Mouse (Mus musculus) embryonic fibroblast, embryonic 13.5 days (primary cell): ENCODE measurements around the gene Pde6b. TPM values are rescaled to one million over a fixed set of nuclear protein-coding genes. Genes with fewer than 3 reads are reported as not detected.

Experiments used
- H3K27ac ChIP-seq: 2 replicates; pipeline ENCODE4 v1.5.1; 2012; ENCODE audit warnings: low read length, control low read depth, inconsistent platforms; ENCODE audit not compliant: insufficient read depth
- H3K4me1 ChIP-seq: 2 replicates; pipeline ENCODE4 v1.6.1; 2011; ENCODE audit warnings: low read length; ENCODE audit not compliant: control insufficient read depth, insufficient read depth
- H3K4me3 ChIP-seq: 2 replicates; pipeline ENCODE4 v1.5.1; 2011; ENCODE audit warnings: mild to moderate bottlenecking, control low read depth, low read length; ENCODE audit not compliant: insufficient read depth
- CTCF ChIP-seq: IDR thresholded peaks from 2 replicates; pipeline ENCODE4 v1.5.1; 2011; ENCODE audit warnings: mild to moderate bottlenecking, control low read depth, low read length, moderate library complexity, borderline replicate concordance; ENCODE audit not compliant: insufficient read depth
- POLR2A ChIP-seq: IDR thresholded peaks from 2 replicates; pipeline ENCODE4 v1.6.1; 2011; ENCODE audit warnings: low read depth, mild to moderate bottlenecking, control low read depth, low read length, moderate library complexity
- polyA plus RNA-seq: library from polyadenylated mRNA; stranded (reverse); fragments of >200 nt; gene quantifications from 2 replicates; pipeline ENCODE4 v1.2.4, GENCODE M21; 2011; ENCODE audit warnings: low read depth; ENCODE audit not compliant: missing spikeins, insufficient read length

Gene Pde6b
- polyA plus RNA-seq, 1 experiment = not detected

DNA sequence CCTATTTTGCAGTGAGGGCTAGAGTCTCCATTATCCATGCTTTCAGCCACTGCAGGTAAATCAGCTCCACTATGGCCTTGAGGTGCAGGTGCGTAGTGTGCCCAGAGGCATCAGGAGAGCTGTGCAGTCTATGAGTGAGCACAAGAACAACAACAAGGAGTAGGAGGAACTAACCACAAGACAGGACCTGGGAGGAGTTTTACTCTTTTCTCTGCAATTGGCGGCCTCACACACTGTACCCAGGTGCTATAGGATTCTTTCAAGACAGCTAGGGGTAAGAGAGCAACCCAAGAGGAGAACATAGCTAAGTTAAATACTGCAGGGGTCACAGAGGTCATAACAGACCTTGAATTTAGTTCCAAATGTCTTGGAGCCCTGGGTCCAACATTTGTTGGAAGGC lies 70.5 kb downstream of the Pde6b start:
- TF ChIP-seq POLR2A (no peak), CTCF (no peak)
- no peak overlapping the region for H3K4me3 ChIP-seq

DNA sequence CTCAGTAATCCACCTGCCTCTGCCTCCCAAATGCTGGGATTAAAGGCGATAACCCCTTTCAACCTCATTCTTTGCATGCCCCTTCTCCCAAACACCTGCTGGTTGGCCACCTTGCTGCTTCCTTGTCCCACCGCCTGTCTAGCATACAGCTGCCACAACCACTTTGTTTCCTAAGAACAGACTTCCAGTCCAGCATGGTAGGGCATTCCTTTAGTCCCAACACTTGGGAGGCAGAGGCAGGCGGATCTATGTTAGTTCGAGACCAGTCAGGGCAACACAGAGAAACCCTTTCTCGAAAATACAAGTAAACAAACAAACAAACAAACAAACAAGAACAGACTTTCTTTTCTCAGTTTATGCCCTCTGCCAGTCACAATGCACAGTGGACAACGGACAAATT lies 72.3 kb downstream of the Pde6b start:
- Histone ChIP-seq H3K4me1 (peaks cover 6% of the 10 kb centered on the region), H3K4me3 (peak overlapping the region; percentile 97), H3K27ac (no peak overlapping the region)
- TF ChIP-seq CTCF (no peak), POLR2A (no peak)

More for the DNA sequence above, 70.5 kb downstream of the Pde6b start:
- peaks cover 2% of the 10 kb centered on the region; the same call in 1 of the 2 replicates for H3K4me1 ChIP-seq
- no peak overlapping the region for H3K27ac ChIP-seq

DNA sequence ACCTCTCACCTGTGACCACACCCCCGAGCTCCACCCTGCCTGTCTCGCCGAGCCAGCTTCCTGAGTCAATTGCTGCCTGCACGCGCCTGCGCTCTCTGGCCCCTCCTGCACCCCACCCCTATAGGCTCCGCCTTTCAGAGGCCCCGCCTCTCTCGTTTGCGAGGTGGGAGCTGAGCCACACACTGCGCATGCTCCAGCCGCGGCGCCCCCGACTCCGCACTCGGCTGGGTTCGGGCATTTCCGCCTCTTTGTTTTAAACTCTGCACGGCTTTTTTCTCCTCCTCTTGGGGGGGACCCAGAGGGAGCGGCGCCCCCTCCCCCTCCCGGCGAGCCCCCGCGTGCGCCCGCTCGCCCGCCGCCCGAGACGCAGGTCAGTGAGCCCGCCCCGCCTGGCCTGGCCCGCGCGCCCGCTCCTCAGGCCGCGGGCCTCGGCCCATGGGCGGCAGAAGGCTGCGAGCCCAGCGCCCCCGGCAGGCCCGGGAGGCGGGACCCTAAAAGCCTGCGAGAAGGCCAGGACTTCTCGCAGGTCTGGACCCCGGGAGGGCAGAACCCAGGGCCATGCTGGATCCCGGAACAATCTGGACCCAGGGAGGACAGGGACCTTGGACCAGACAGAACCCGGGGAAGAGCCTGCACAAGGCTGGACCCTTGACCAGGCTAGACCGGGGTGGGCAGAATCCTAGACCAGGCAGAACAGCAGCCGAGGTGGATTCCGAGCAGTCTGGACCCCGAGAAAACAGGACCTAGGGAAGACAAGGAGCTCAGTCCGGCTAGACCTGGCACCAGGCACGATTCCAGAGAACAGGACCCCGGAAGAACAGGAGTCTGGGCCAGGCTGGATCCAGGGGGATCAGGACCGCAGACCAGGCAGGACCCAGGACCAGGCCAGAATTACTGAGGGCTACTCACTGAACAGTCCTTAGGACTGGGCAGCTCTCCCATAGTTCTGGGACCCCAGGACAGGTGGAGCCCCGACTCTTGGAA lies 73.2 kb downstream of the Pde6b start, which contains the start of gene Pcgf3:
Pcgf3 (plus strand) TSS at position 151 of the 984 bp plus-strand sequence.
- TF ChIP-seq CTCF = no peak
- TF ChIP-seq POLR2A = peak; percentile 72
- peak within 1 kb of the TSS; percentile 97 for H3K4me3 ChIP-seq
- H3K27ac ChIP-seq = 0 out of 2 replicates have a peak within 1 kb of the TSS, but pooled peaks have one; percentile 4
- H3K4me1 ChIP-seq = peaks cover 6% of the 10 kb centered on the region

DNA sequence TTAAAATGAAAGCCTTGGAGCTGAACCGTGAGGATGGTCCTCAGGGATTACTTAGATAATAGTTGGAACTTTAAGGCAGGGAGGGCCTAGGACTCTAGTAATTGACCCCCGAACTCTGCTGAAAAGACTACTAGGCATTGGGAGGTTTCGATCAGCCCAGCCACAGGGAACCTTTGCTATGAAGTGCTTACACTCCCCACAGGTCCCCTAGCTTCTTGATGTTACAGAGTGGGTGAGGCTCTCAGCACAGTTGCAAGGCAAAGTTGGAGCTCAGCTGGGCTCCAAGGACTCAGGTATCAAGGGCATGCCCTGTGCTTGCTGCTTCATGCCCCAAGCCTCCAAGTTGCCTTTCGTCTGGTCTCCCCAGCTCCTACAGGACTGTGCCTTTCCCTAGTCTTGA lies 74.3 kb downstream of the Pde6b start:
- no peak overlapping the region for H3K27ac ChIP-seq

DNA sequence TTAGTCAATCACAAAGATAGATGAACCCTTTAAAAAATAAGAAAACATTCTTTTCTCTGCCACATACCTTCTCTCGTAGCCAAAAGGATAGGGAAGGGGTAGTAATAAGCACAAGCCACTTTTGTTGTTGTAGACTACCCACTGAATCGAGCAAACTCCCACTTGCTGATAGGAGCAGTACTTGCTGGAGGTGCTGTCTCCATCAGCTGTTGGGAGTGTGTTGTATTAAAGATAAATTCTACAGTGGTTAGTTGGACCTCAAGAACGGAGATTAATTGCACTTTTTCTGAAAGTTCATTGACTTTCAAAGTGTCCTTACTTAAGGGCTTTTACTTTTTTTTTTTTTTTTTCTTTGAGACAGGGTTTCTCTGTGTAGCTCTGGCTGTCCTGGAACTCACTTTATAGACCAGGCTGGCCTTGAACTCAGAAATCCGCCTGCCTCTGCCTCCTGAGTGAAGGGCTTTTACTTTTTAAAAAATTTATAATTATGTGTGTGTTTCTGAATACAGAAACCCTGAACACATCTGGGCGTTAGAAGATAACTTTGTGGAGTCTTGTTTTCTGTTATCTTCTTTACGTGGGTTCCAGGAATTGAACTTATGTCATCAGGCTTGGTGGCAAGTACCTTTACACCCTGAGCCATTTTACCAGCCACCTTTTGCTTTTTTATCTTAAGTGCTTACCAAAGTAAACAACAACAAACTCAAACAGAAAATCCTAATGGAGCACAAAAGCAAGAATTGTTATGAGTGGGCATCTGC lies 77.1 kb downstream of the Pde6b start:
- peaks cover 6% of the 10 kb centered on the region for H3K4me1 ChIP-seq
- no peak overlapping the region for H3K4me3 ChIP-seq
- no peak for TF ChIP-seq CTCF
- TF ChIP-seq POLR2A = no peak
- H3K27ac ChIP-seq = no peak overlapping the region

More for the DNA sequence above, 74.3 kb downstream of the Pde6b start:
- H3K4me1 ChIP-seq = peaks cover 6% of the 10 kb centered on the region
- TF ChIP-seq POLR2A (no peak), CTCF (no peak)
- peak overlapping the region; percentile 97 for H3K4me3 ChIP-seq

DNA sequence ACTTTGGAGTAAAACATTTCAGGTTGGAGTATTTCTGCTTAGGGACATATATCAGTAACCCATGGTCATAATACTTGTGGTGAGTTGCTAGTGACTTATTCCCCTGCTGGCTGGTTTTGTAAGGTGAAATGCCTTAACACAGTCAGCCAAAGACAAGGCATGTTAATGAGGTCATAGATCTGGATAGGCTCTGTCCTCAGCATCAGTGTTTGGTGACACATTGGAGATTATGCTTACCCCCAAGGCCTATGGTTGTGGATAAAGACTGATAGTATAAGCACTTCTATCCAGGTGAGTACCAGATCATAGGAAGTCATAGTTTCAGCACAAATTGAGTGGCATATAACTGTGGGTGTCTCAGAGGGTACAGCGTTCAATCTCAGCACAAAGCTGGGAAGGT lies 78.5 kb downstream of the Pde6b start:
- TF ChIP-seq CTCF (no peak), POLR2A (no peak)
- H3K4me1 ChIP-seq = peaks cover 6% of the 10 kb centered on the region
- no peak overlapping the region for H3K4me3 ChIP-seq
- H3K27ac ChIP-seq = no peak overlapping the region

DNA sequence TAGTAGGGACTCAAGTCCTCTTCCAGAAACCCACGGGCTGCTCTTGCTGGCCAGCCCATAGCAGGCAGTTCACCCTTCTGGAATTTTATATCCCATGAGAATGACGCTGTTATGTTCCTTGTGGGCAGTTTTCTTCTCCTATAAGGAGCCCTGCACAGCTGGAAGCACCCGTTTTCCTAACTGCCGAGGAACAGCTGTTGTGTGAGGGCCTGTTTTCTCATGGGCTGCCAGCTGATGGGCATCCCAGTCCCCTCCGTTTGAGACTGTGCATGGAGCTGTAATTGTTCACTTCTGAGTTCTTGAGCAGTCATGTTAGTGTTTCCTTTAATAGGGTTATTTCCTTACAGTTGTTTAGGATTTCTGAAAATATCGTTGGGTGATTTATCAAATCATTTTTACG lies 81.4 kb downstream of the Pde6b start:
- Histone ChIP-seq H3K4me1 (no peaks in the 10 kb centered on the region), H3K4me3 (no peak overlapping the region), H3K27ac (no peak overlapping the region)
- TF ChIP-seq CTCF (no peak), POLR2A (no peak)

DNA sequence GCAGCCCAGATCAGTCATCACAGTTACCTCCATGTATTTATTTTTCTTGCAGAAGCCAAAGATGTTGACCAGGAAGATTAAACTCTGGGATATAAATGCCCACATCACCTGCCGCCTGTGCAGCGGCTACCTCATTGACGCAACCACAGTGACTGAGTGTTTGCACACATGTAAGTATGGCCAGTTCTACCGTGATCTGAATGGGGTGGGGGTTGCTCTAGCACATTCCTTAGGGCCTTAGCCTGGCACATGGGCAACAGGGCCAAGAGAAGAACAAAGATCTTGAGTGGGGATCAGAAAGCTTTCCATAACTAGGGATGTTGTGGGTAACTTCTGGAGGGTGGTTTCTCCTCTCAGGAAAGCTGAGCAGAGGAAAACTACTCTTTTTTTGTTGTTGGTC lies 85.5 kb downstream of the Pde6b start:
- Histone ChIP-seq H3K4me1 (no peaks in the 10 kb centered on the region), H3K27ac (no peak overlapping the region), H3K4me3 (no peak overlapping the region)
- TF ChIP-seq CTCF = no peak
- TF ChIP-seq POLR2A = no peak

DNA sequence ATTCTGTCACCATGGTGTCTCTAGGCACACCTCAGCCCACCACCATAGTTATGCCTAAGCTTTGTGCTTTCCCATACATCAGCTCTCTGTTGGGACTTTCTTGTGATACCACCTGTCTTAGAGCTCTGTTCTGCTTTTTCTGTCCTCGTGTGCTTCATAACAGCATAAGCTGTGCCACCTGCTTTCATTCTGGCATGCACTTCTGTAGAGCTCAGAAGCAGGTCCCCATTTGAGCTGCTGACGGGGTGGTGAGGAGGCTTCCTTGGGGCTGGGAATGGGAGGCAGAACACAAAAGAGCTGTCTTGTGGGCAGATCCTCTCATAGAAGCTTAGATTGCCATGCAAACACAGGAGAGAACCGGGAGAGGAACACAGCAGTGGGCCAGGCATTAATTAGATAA lies 87.8 kb downstream of the Pde6b start:
- H3K27ac ChIP-seq = no peak overlapping the region
- no peak overlapping the region for H3K4me3 ChIP-seq
- no peaks in the 10 kb centered on the region for H3K4me1 ChIP-seq
- TF ChIP-seq POLR2A = no peak
- no peak for TF ChIP-seq CTCF

Other genes with a start within 250 kb of the Pde6b start
- 32.9 and 34.8 TPM in 2 replicates for gene Dr1, start 119.5 kb upstream of the Pde6b start, polyA plus RNA-seq
- 7.9 and 8.0 TPM in 2 replicates for gene Pigg, start 75.8 kb upstream of the Pde6b start, polyA plus RNA-seq
- 0.27 and 0.37 TPM in 2 replicates for gene Gm42517, start 20.5 kb upstream of the Pde6b start, polyA plus RNA-seq
- 264 and 289 TPM in 2 replicates for gene Atp5k, start 46.1 kb downstream of the Pde6b start, polyA plus RNA-seq
- 0.72 and 0.95 TPM in 2 replicates for gene Mfsd7a, start 60.5 kb downstream of the Pde6b start, polyA plus RNA-seq
- gene Pcgf3, start 72.8 kb downstream of the Pde6b start, polyA plus RNA-seq = 92.3 and 93.4 TPM in 2 replicates
- gene Cplx1, start 161.6 kb downstream of the Pde6b start, polyA plus RNA-seq = not detected in 2 replicates
- 74.7 and 92.7 TPM in 2 replicates for gene Gak, start 241.4 kb downstream of the Pde6b start, polyA plus RNA-seq
- gene Tmem175, start 241.4 kb downstream of the Pde6b start, polyA plus RNA-seq = 29.0 and 36.3 TPM in 2 replicates